Mouse (Mus musculus) gastrocnemius, postnatal 4 days (tissue): ENCODE data around the gene Hoxd12. TPM values are rescaled to one million over a fixed set of nuclear protein-coding genes. Genes with fewer than 3 reads are reported as not detected.
A peak's percentile ranks its signal among the peaks of the same experiment; 100 is the strongest.

Experiments
- DNase-seq, 2 experiments: peaks; one replicate each; pipeline ENCODE4 v3.0.0; 2021 to 2022; ENCODE audit warnings: low spot score in 2 of 2, mixed read lengths in 2 of 2
- total RNA-seq, 2 experiments: library from RNA; stranded (reverse); gene quantifications; 2 replicates each; pipeline ENCODE4 v1.2.3; 2021

Hoxd12 gene
- total RNA-seq, 2 experiments from 2014 or later: not detected

GRCm38 (mm10) chr2:74663291-74663925 lies 11.4 kb upstream of the Hoxd12 start:
- no peak for DNase-seq

- DNase-seq: no peak
These were observed 8.4 kb upstream of the Hoxd12 start for GRCm38 (mm10) chr2:74666411-74666810.

GRCm38 (mm10) chr2:74667191-74667841 lies 7.5 kb upstream of the Hoxd12 start:
- DNase-seq: no peak

GRCm38 (mm10) chr2:74667842-74668357 lies 6.9 kb upstream of the Hoxd12 start, which contains the start of gene Hoxd13:
Gene Hoxd13, plus strand, starts transcription at chr2:74668310.
- DNase-seq: no peak

- DNase-seq: no peak
These were observed 6.2 kb upstream of the Hoxd12 start for GRCm38 (mm10) chr2:74668370-74669229.

- no peak for DNase-seq
These were observed 5.6 kb upstream of the Hoxd12 start for GRCm38 (mm10) chr2:74669230-74669578.

- no peak for DNase-seq
These were observed 5.1 kb upstream of the Hoxd12 start for GRCm38 (mm10) chr2:74669650-74670235.

- DNase-seq: no peak
These were observed 4.1 kb upstream of the Hoxd12 start for GRCm38 (mm10) chr2:74670632-74671188.

GRCm38 (mm10) chr2:74671847-74672246 lies 3.0 kb upstream of the Hoxd12 start:
- no peak for DNase-seq

- DNase-seq: peak in 1 of 2 experiments; percentile 70
These were observed 2.1 kb upstream of the Hoxd12 start for GRCm38 (mm10) chr2:74672481-74673362.

GRCm38 (mm10) chr2:74673835-74674425 lies 883 bp upstream of the Hoxd12 start:
- DNase-seq: no peak

- no peak for DNase-seq
These were observed 961 bp downstream of the Hoxd12 start for GRCm38 (mm10) chr2:74675666-74676282.

GRCm38 (mm10) chr2:74676376-74677052 lies 1.7 kb downstream of the Hoxd12 start:
- DNase-seq: peak in 1 of 2 experiments; percentile 9

GRCm38 (mm10) chr2:74677106-74677505 lies 2.3 kb downstream of the Hoxd12 start:
- DNase-seq: no peak

- no peak for DNase-seq
These were observed 4.2 kb downstream of the Hoxd12 start, which contains the start of gene Hoxd11 for GRCm38 (mm10) chr2:74678891-74679595. Gene Hoxd11, plus strand, starts transcription at chr2:74679557.

GRCm38 (mm10) chr2:74679596-74679971 lies 4.8 kb downstream of the Hoxd12 start:
- DNase-seq: no peak

- no peak for DNase-seq
These were observed 5.2 kb downstream of the Hoxd12 start for GRCm38 (mm10) chr2:74679980-74680379.
